Mouse (Mus musculus) forebrain, postnatal 0 days (tissue): ENCODE measurements at regions not wholly inside any gene's neighbourhood (a gene's known extent, or its start where the extent isn't known, plus 50 kb on each side); places are given as distances from the start of the nearest gene placed in this dataset.

Experiments used
- ATAC-seq: fragments of 200-750 bp; cut with Nextera tagmentation; 2 replicates; pipeline ENCODE4 v1.8.0; 2017; ENCODE audit warnings: mild to moderate bottlenecking, moderate library complexity
- DNase-seq: peaks from one replicate; pipeline ENCODE4 v3.0.0-alpha.2; 2015
- H3K27ac ChIP-seq: fragments of 300-500 bp; sonication (generic); 2 replicates; pipeline ENCODE4 v1.5.1; 2014; ENCODE audit warnings: low read depth, mild to moderate bottlenecking, antibody characterized with exemption, low read length, moderate library complexity, mixed read lengths
- H3K27me3 ChIP-seq: fragments of 300-500 bp; sonication (generic); 2 replicates; pipeline ENCODE4 v1.6.1; 2014; ENCODE audit warnings: mild to moderate bottlenecking, low read length, mixed read lengths; ENCODE audit not compliant: insufficient read depth
- H3K36me3 ChIP-seq: fragments of 300-500 bp; sonication (generic); 2 replicates; pipeline ENCODE4 v1.6.1; 2014; ENCODE audit warnings: mild to moderate bottlenecking, moderate library complexity; ENCODE audit not compliant: insufficient read depth
- H3K4me1 ChIP-seq: fragments of 300-500 bp; sonication (generic); 2 replicates; pipeline ENCODE4 v1.6.1; 2014; ENCODE audit warnings: antibody characterized with exemption; ENCODE audit not compliant: insufficient read depth
- H3K4me2 ChIP-seq: fragments of 300-500 bp; sonication (generic); 2 replicates; pipeline ENCODE4 v1.6.1; 2014; ENCODE audit warnings: low read depth, mild to moderate bottlenecking, moderate library complexity
- H3K4me3 ChIP-seq: fragments of 300-500 bp; sonication (generic); 2 replicates; pipeline ENCODE4 v1.5.1; 2014; ENCODE audit warnings: low read depth, low read length, mixed read lengths
- H3K9ac ChIP-seq: fragments of 300-500 bp; sonication (generic); 2 replicates; pipeline ENCODE4 v1.6.1; 2014; ENCODE audit warnings: mild to moderate bottlenecking
- H3K9me3 ChIP-seq: fragments of 300-500 bp; sonication (generic); 2 replicates; pipeline ENCODE4 v1.6.1; 2016; ENCODE audit warnings: low read length
- CTCF ChIP-seq: sonication (generic); IDR thresholded peaks from 2 replicates; pipeline ENCODE4 v1.5.1; 2016; ENCODE audit warnings: antibody characterized with exemption, control low read depth, low read depth
- WGBS: fragments of 180-500 bp; shearing (Covaris S2); extraction: QIAGEN DNeasy Blood & Tissue Kit; methylation state at CpG from one replicate; pipeline ENCODE4 v1.1.7; 2014; 5-methylcytosine and 5-hydroxymethylcytosine counted together

DNA sequence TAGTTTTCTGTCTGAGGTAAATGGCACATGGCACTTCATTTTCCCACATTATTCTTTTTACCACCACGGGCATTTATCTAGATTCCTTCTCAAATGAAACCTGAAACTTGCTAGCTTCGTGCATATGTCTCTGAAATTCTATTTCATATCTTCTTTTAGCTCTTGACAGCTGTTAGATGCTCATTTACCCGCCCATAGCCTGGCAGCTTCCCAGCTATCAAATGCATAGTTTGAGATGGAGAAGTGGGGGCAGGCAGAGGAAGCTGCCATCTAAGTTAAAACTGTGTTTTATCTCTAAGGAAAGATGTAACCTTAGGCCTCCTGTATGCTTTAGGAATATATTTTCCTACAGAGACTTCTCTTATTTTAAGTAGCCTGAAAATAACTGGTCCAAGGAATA lies 179.0 kb downstream of the Fzd1 start:
- Histone ChIP-seq H3K9me3 (no peaks in the 10 kb centered on the region), H3K4me1 (no peaks in the 10 kb centered on the region), H3K27me3 (no peaks in the 10 kb centered on the region), H3K4me3 (no peak overlapping the region), H3K4me2 (no peak overlapping the region), H3K9ac (no peak overlapping the region), H3K36me3 (no peaks in the 10 kb centered on the region), H3K27ac (no peak overlapping the region)
- TF ChIP-seq CTCF: no peak
- peak; percentile 45; the same call in 1 of the 2 replicates for ATAC-seq
- peak; percentile 62 for DNase-seq
- 62% methylated on average over 3 of the region's 3 CpGs for WGBS

GRCm38 (mm10) chr5:4577179-4577578 lies 180.7 kb downstream of the Fzd1 start:
- Histone ChIP-seq H3K4me2 (no peak overlapping the region), H3K36me3 (no peaks in the 10 kb centered on the region), H3K9me3 (no peaks in the 10 kb centered on the region), H3K27me3 (no peaks in the 10 kb centered on the region), H3K27ac (no peak overlapping the region), H3K4me3 (no peak overlapping the region), H3K4me1 (no peaks in the 10 kb centered on the region), H3K9ac (no peak overlapping the region)
- DNase-seq (no peak), ATAC-seq (no peak)
- TF ChIP-seq CTCF: no peak
- WGBS: 82% methylated on average over 6 of the region's 6 CpGs

DNA sequence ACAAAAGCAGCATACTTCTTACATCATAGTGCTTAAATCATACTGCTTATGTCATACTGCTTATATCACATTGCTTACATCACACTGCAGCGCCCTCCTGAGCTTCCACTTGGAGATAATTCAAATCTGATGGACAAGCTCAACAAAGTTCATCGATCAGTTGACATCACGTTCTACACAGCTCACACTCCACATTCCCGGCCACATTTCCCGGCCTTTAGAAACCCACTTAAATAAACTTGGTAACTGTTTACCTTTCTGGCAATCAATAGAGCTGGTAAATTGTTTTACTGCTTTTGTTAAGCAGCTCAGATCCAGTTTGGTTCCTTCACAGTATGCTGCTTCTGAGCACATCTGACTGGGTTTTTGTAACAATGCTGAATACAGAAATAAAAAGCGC lies 194.0 kb downstream of the Fzd1 start:
- TF ChIP-seq CTCF: no peak
- Histone ChIP-seq H3K4me2 (no peak overlapping the region), H3K9ac (no peak overlapping the region), H3K27ac (no peak overlapping the region), H3K4me3 (no peak overlapping the region), H3K4me1 (no peaks in the 10 kb centered on the region), H3K36me3 (no peaks in the 10 kb centered on the region), H3K9me3 (no peaks in the 10 kb centered on the region), H3K27me3 (no peaks in the 10 kb centered on the region)
- no peak for ATAC-seq
- 82% methylated on average over 6 of the region's 6 CpGs for WGBS
- DNase-seq: no peak

GRCm38 (mm10) chr5:4561661-4562060 lies 196.2 kb downstream of the Fzd1 start:
- ATAC-seq (no peak), DNase-seq (no peak)
- TF ChIP-seq CTCF: no peak
- Histone ChIP-seq H3K4me1 (no peaks in the 10 kb centered on the region), H3K27ac (no peak overlapping the region), H3K4me3 (no peak overlapping the region), H3K9ac (no peak overlapping the region), H3K27me3 (no peaks in the 10 kb centered on the region), H3K9me3 (no peaks in the 10 kb centered on the region), H3K4me2 (no peak overlapping the region), H3K36me3 (no peaks in the 10 kb centered on the region)
- WGBS: 76% methylated on average over 8 of the region's 8 CpGs

GRCm38 (mm10) chr5:4561139-4561470 lies 196.7 kb downstream of the Fzd1 start:
- ATAC-seq (no peak), DNase-seq (no peak)
- no peak for TF ChIP-seq CTCF
- Histone ChIP-seq H3K9me3 (no peaks in the 10 kb centered on the region), H3K36me3 (no peaks in the 10 kb centered on the region), H3K27me3 (no peaks in the 10 kb centered on the region), H3K9ac (no peak overlapping the region), H3K4me2 (no peak overlapping the region), H3K27ac (no peak overlapping the region), H3K4me3 (no peak overlapping the region), H3K4me1 (no peaks in the 10 kb centered on the region)
- 71% methylated on average over 4 of the region's 4 CpGs for WGBS

DNA sequence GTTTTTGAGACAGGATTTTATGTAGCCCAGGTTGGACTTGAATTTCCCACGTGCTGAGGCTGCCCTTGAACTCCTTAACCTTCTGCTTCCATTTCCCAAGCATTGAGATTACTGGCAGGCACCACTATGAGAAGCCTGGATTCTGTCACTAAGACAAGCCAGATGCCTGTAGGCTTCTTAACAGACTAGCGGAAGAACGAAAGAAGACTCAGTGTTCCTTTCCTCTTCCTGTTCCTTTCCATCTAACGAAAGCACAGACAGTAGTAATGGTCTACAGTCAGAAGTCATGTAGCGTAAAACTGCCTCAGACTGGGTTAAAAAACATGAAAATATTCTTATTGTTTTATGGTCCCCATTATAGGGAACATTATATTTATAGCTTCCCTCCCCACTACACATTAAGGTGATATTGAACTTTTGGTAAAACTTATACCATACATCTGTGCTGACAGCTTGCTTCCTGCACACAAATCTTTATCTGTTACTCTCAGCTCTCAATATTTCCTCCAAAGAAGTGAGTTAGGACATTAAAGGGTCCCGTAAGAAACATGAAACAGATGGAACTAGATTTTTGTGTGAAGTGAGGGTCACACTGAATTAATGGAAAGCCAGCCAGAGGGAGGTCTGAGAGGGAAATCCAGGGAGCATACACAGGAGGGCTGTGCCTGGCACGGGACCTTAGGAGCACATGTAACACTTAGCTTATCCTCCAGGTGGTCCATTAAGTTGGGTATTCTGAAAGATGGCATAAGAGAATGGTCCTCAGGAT lies 197.3 kb downstream of the Fzd1 start:
- no peak overlapping the region for H3K9ac ChIP-seq
- WGBS: 76% methylated on average over 7 of the region's 7 CpGs

GRCm38 (mm10) chr5:4554972-4555371 lies 202.9 kb downstream of the Fzd1 start:
- DNase-seq (no peak), ATAC-seq (no peak)
- Histone ChIP-seq H3K4me2 (no peak overlapping the region), H3K27me3 (no peaks in the 10 kb centered on the region), H3K27ac (no peak overlapping the region), H3K9me3 (no peaks in the 10 kb centered on the region), H3K4me1 (no peaks in the 10 kb centered on the region), H3K4me3 (no peak overlapping the region), H3K36me3 (no peaks in the 10 kb centered on the region), H3K9ac (no peak overlapping the region)
- no peak for TF ChIP-seq CTCF
- 70% methylated on average over 2 of the region's 2 CpGs for WGBS

More for the DNA sequence above, 197.3 kb downstream of the Fzd1 start:
- H3K9me3 ChIP-seq: no peaks in the 10 kb centered on the region
- ATAC-seq: no peak
- no peak overlapping the region for H3K4me2 ChIP-seq
- H3K4me1 ChIP-seq: no peaks in the 10 kb centered on the region
- H3K36me3 ChIP-seq: no peaks in the 10 kb centered on the region
- no peak for DNase-seq
- H3K27me3 ChIP-seq: no peaks in the 10 kb centered on the region
- TF ChIP-seq CTCF: no peak
- no peak overlapping the region for H3K4me3 ChIP-seq
- H3K27ac ChIP-seq: no peak overlapping the region

- no peak for TF ChIP-seq CTCF
- H3K27me3 ChIP-seq: no peaks in the 10 kb centered on the region
- H3K36me3 ChIP-seq: no peaks in the 10 kb centered on the region
- DNase-seq: peak; percentile 51
- 0 out of 2 replicates have a peak, but pooled peaks cover 3% of the 10 kb centered on the region for H3K4me1 ChIP-seq
- no peak overlapping the region for H3K4me2 ChIP-seq
- WGBS: 27% methylated on average over 6 of the region's 6 CpGs
- H3K4me3 ChIP-seq: no peak overlapping the region
- H3K9me3 ChIP-seq: no peaks in the 10 kb centered on the region
- no peak overlapping the region for H3K9ac ChIP-seq
- peak; percentile 86 for ATAC-seq
- no peak overlapping the region for H3K27ac ChIP-seq
These were observed 219.3 kb downstream of the Fzd1 start for GRCm38 (mm10) chr5:4538572-4538971.
